Mouse (Mus musculus): ENCODE data around the gene Sfpq. TPM values are rescaled to one million over a fixed set of nuclear protein-coding genes. Genes with fewer than 3 reads are reported as not detected.

Sfpq gene
- 716 TPM for polyA plus RNA-seq (2014; fragmentation: Illumina TruSeq; extraction: RNeasy Lipid Tissue Mini Kit (QIAGEN cat#74804))

DNA sequence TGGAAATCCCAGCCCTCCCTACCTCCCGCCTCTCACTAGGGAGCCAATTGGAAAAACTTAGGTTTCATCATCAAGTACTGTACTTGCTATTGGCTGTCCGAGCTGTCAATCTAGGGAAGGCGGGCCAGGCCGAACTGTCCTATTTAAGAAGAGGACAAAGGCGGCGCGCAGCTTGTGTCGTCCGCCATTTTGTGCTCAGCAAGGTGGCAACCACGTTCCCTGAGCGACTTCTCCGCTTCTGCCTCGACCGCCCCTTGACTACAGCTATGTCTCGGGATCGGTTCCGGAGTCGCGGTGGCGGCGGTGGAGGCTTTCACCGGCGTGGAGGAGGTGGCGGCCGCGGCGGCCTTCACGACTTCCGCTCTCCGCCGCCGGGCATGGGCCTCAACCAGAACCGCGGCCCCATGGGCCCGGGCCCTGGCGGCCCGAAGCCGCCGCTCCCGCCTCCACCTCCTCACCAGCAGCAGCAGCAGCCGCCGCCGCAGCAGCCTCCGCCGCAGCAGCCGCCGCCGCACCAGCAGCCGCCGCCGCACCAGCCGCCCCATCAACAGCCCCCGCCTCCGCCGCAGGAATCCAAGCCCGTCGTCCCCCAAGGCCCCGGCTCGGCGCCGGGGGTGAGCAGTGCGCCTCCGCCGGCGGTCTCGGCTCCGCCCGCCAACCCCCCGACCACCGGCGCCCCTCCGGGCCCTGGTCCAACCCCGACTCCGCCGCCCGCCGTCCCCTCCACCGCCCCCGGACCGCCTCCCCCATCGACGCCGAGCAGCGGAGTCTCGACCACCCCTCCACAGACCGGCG lies at the start of gene Sfpq:
TSS of gene Sfpq (plus strand) at position 174 of the 795 bp plus-strand sequence.

GRCm38 (mm10) chr4:127060585-127061290 lies 39.6 kb downstream of the Sfpq start, which contains the start of gene Zmym1:
Gene Zmym1 (minus strand): TSS chr4:127061152.

GRCm38 (mm10) chr4:127076875-127077548 lies 55.9 kb downstream of the Sfpq start, which contains the start of gene Zmym6:
Gene Zmym6 (plus strand): TSS chr4:127077383.

Other genes with a start within 250 kb of the Sfpq start
- gene Zmym4, start 53.2 kb upstream of the Sfpq start, polyA plus RNA-seq (2014; fragmentation: Illumina TruSeq; extraction: RNeasy Lipid Tissue Mini Kit (QIAGEN cat#74804)): 126 TPM
- gene Zmym1, start 39.8 kb downstream of the Sfpq start, polyA plus RNA-seq (2014; fragmentation: Illumina TruSeq; extraction: RNeasy Lipid Tissue Mini Kit (QIAGEN cat#74804)): 40.3 TPM
- 31.5 TPM for gene Zmym6, start 56.1 kb downstream of the Sfpq start, polyA plus RNA-seq (2014; fragmentation: Illumina TruSeq; extraction: RNeasy Lipid Tissue Mini Kit (QIAGEN cat#74804))
- gene Tmem35b, start 102.4 kb downstream of the Sfpq start, polyA plus RNA-seq (2014; fragmentation: Illumina TruSeq; extraction: RNeasy Lipid Tissue Mini Kit (QIAGEN cat#74804)): 23.5 TPM
- not detected for gene Dlgap3, start 147.9 kb downstream of the Sfpq start, polyA plus RNA-seq (2014; fragmentation: Illumina TruSeq; extraction: RNeasy Lipid Tissue Mini Kit (QIAGEN cat#74804))
- gene Smim12, start 222.5 kb downstream of the Sfpq start, polyA plus RNA-seq (2014; fragmentation: Illumina TruSeq; extraction: RNeasy Lipid Tissue Mini Kit (QIAGEN cat#74804)): 2.1 TPM

Data from ovary, adult 10 weeks (tissue).